20 mouse cellular contexts compared by ENCODE assay signal in genomic region chr7:137147101-137147500, GRCm38 (mm10).
DNase-seq lines count a peak whose midpoint lies in the region; ATAC-seq lines count a peak whose summit lies in the region.
"Had no signal": no experiment of that assay in that cellular context is flagged by ENCODE, and none has a peak within 500 bp of the region (broad histone marks: within the 10 kb centered on the region; RNA-seq: fewer than 3 reads in every experiment).

No protein-coding gene starts in this region.

- H3K9me3 ChIP-seq in forebrain, embryonic 13.5 days (replicated peaks), result no peaks in the 10 kb centered on the region
- no peaks in the 10 kb centered on the region for H3K9me3 ChIP-seq in forebrain, embryonic 15.5 days
- H3K9me3 ChIP-seq in limb, embryonic 13.5 days, result peaks cover 5% of the 10 kb centered on the region; the same call in 1 of the 2 replicates
- H3K9me3 ChIP-seq: embryonic facial prominence, embryonic 12.5 days; liver, embryonic 12.5 days had no signal

- DNase-seq in layer of hippocampus, postnatal 14 days (ENCODE audit: low spot score in 2 of 2), result peak; percentile 19 to 52
- no peak for DNase-seq in layer of hippocampus, adult 9-10 months (ENCODE audit: low spot score)
- DNase-seq in embryo, embryonic 10.5 days (ENCODE audit: low spot score), result peak; percentile 7
- no peak for DNase-seq in kidney, adult 9 months
- no peak for DNase-seq in lung, postnatal 36 days
- DNase-seq: adrenal gland, postnatal 14 days; B cell, adult 2 months; cerebellum, adult 9-10 months; heart, adult 18-20 months; heart, postnatal 4 days; lung, embryonic 14.5 days; thymus, adult 2 months had no signal

- no peak overlapping the region for H3K4me2 ChIP-seq in forebrain, embryonic 13.5 days
- H3K4me2 ChIP-seq in forebrain, embryonic 15.5 days (replicated peaks), result no peak overlapping the region
- peak overlapping the region; percentile 48 for H3K4me2 ChIP-seq in limb, embryonic 13.5 days (replicated peaks)
- H3K4me2 ChIP-seq: embryonic facial prominence, embryonic 12.5 days; liver, embryonic 12.5 days; lung, embryonic 14.5 days; midbrain, embryonic 11.5 days had no signal

- H3K4me1 ChIP-seq in forebrain, embryonic 13.5 days, result peaks cover 7% of the 10 kb centered on the region; the same call in 1 of the 2 replicates
- H3K4me1 ChIP-seq in forebrain, embryonic 15.5 days, result peaks cover 12% of the 10 kb centered on the region; the same call in 1 of the 2 replicates
- peaks cover 54% of the 10 kb centered on the region for H3K4me1 ChIP-seq in limb, embryonic 13.5 days
- H3K4me1 ChIP-seq: liver, embryonic 12.5 days had no signal

- 61% methylated on average over 12 of the region's 12 CpGs for WGBS in forebrain, embryonic 13.5 days
- 35% methylated on average over 12 of the region's 12 CpGs for WGBS in forebrain, embryonic 15.5 days
- 17% methylated on average over 12 of the region's 12 CpGs for WGBS in limb, embryonic 13.5 days

- H3K36me3 ChIP-seq in forebrain, embryonic 13.5 days (ENCODE audit: poor library complexity, severe bottlenecking), result no peaks in the 10 kb centered on the region
- H3K36me3 ChIP-seq in forebrain, embryonic 15.5 days, result no peaks in the 10 kb centered on the region
- no peaks in the 10 kb centered on the region for H3K36me3 ChIP-seq in limb, embryonic 13.5 days
- H3K36me3 ChIP-seq: embryonic facial prominence, embryonic 12.5 days; liver, embryonic 12.5 days had no signal

- peaks cover 7% of the 10 kb centered on the region; the same call in 1 of the 2 replicates for H3K27me3 ChIP-seq in forebrain, embryonic 13.5 days
- no peaks in the 10 kb centered on the region for H3K27me3 ChIP-seq in forebrain, embryonic 15.5 days
- peaks cover 30% of the 10 kb centered on the region for H3K27me3 ChIP-seq in limb, embryonic 13.5 days
- H3K27me3 ChIP-seq: embryonic facial prominence, embryonic 12.5 days; liver, embryonic 12.5 days had no signal

- no peak overlapping the region for H3K9ac ChIP-seq in forebrain, embryonic 13.5 days
- H3K9ac ChIP-seq in forebrain, embryonic 15.5 days (replicated peaks), result no peak overlapping the region
- H3K9ac ChIP-seq in limb, embryonic 13.5 days, result no peak overlapping the region
- H3K9ac ChIP-seq: embryonic facial prominence, embryonic 12.5 days; liver, embryonic 12.5 days; lung, embryonic 14.5 days had no signal

- no peak overlapping the region for H3K4me3 ChIP-seq in forebrain, embryonic 13.5 days
- H3K4me3 ChIP-seq in forebrain, embryonic 15.5 days, result no peak overlapping the region
- H3K4me3 ChIP-seq in limb, embryonic 13.5 days, result 0 out of 2 replicates have a peak overlapping the region, but pooled peaks have one; percentile 10
- H3K4me3 ChIP-seq: embryonic facial prominence, embryonic 12.5 days; liver, embryonic 12.5 days had no signal

- ATAC-seq in forebrain, embryonic 13.5 days, result peak; percentile 55; the same call in 1 of the 2 replicates
- no peak for ATAC-seq in forebrain, embryonic 15.5 days (replicated peaks)
- peak; percentile 38; the same call in 1 of the 2 replicates for ATAC-seq in limb, embryonic 13.5 days (ENCODE audit: low FRiP score, low read depth)
- ATAC-seq: intestine, embryonic 16.5 days; liver, embryonic 12.5 days had no signal

- H3K27ac ChIP-seq in forebrain, embryonic 13.5 days, result no peak overlapping the region
- H3K27ac ChIP-seq in forebrain, embryonic 15.5 days (replicated peaks), result no peak overlapping the region
- no peak overlapping the region for H3K27ac ChIP-seq in limb, embryonic 13.5 days
- H3K27ac ChIP-seq: embryonic facial prominence, embryonic 12.5 days; liver, embryonic 12.5 days; macrophage had no signal

Comparison
In these comparisons a context has a peak if more than half of its experiments do, and no peak if none do; other contexts are left out.
1. DNase-seq: peak in layer of hippocampus, postnatal 14 days (2 of 2) and embryo, embryonic 10.5 days (single experiment); none in layer of hippocampus, adult 9-10 months (single experiment), kidney, adult 9 months (single experiment) and lung, postnatal 36 days (single experiment).